Mouse (Mus musculus): ENCODE measurements around the gene Fgfr2.

Gene Fgfr2

DNA sequence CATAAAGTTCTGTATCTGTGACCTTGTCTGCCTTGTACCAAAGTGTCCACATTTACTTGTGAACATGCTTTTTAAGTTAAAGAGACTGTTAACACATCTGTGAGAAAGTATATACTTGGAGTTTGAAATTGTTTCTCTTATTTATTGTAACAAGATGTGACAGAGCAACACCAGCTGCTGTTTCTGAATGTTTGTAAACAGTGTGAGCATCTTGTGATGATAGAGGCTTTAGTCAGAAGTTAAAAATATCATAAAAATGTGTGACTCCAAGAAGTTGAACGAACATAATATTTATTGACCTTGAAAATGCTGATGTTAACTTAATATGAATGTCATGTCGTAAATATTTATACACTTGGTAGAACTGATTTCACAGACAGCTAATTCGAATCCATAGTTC is 172.5 kb downstream of the Fgfr2 start:
- DNase-seq (ENCODE audit: low read depth in 1 of 2, low spot score in 2 of 2) = no peak

DNA sequence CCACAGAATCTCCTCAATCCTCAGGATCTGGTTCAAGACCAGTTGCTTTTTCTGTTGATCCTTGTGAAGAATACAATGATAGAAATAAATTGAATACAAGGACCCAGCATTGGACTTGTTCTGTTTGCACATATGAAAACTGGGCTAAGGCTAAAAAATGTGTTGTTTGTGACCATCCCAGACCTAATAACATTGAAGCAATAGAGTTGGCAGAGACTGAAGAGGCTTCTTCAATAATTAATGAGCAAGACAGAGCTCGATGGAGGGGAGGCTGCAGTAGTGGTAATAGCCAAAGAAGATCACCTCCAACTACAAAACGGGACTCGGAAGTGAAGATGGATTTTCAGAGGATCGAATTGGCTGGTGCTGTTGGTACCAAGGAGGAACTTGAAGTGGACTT is 173.2 kb downstream of the Fgfr2 start:
- no peak for DNase-seq (ENCODE audit: low read depth in 1 of 2, low spot score in 2 of 2)

DNA sequence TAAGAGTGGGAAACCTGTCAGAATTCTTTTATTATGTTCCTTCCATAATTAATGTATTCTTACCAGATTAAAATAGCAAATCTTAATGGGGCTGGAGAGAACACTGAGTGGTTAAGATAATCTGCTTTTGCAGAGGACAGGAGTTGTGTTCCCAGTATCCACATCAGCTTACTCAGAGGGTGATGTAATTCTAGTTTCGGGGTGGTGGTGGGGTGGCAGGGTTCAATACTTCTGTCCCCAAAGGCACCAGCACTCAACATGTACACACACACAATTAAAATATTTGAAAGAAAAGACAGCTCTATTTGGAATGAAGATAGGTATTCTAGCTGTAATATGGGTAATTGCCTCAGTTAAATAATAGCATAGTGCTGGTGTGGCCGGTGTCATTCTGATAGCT is 182.6 kb downstream of the Fgfr2 start:
- DNase-seq (ENCODE audit: low read depth in 1 of 2, low spot score in 2 of 2) = no peak

DNA sequence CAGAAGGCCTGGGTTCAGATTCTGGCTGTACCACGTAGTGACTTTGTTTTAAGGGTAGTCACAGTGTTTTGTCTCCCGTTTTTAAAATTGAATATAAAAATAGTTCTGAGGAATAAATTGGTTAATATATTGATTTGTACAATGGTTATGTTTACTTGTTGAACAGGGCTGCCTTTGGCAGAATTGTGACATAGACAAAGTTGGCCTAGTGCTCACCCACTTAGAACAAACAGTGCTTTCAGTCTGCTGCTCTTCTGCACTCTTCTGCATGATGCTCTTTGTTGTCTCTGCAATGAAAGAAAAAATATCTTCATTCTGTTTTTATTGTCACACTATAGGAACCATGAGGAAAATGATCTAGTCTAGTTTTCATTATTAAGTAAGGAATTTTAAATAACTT is 184.0 kb downstream of the Fgfr2 start:
- no peak for DNase-seq (ENCODE audit: low read depth in 1 of 2, low spot score in 2 of 2)

DNA sequence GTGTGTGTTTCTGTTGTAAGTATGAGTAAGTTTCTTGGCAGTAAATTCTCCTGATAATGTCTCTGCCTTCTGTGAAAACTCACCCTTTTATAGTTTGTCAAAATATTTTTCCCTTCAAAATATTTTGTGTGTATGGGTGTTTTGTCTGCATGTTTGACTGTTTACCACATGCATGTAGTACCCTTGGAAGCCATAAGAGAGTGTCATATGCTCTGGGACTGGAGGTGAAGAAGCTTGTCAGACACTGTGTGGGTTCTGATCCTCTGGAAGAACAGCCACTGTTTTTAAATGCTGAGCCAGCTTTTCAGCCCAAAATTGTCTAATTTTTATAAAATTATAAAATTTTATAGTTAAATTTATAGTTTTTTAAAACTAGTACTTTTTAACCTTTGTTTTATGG is 188.4 kb downstream of the Fgfr2 start:
- DNase-seq (ENCODE audit: low read depth in 1 of 2, low spot score in 2 of 2) = no peak

DNA sequence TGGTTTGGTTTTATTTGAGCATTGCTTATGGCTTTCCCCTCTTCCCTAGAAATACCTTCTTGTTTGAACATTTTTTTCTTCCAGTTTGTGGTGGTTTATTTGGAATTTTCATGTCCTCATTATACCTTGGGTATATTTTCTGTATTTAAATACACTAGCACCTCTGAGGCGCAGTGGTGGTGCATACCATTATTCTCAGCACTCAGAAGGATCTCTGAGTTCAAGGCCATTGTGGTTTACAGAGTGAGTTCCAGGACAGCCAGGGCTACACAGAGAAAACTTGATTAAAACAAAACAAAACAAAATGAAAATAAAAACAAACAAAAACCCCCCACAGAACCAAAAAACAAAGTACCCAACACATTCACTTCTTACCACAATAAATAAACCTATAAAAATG is 189.8 kb downstream of the Fgfr2 start:
- DNase-seq (ENCODE audit: low read depth in 1 of 2, low spot score in 2 of 2) = no peak

DNA sequence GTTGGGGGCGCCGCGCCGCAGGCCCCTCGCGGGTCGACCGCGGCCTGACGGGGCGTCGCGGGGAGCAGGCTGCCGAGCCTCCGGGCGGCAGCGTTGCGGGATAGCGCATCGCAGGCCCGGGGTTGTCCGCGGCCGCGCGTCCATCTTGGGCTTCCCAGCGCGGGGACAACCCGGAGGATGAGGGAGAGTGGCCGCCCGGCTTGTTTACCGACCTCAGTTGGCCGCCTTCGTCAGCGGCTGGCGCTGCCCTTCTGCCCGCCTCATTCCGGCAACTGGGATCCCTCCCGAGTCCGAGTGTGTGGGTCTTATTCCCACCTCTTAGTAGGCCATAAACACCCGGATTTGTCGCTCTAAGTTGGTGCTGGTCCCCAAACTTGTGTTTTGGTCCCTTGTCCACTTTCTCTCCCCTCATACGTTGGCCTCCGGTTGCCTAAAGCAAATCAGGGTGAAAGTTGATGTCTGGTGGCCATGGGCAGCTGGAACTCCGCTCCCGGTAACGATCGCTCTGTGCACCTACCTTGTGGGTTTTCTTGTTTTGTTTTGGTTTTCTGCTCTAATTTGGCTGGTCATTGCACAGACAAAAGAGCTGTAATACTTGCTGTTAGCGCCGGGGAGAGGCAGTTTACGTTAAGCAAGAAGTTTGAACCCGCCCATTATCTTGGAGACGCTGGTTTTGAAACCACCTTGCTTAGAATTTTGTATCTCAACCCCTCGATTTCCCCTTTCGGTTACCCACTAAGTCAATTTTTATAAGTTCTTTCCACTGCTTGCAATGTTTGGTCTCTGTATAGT is 191.4 kb downstream of the Fgfr2 start:
- DNase-seq (ENCODE audit: low read depth in 1 of 2, low spot score in 2 of 2) = peak; percentile 4 to 30

DNA sequence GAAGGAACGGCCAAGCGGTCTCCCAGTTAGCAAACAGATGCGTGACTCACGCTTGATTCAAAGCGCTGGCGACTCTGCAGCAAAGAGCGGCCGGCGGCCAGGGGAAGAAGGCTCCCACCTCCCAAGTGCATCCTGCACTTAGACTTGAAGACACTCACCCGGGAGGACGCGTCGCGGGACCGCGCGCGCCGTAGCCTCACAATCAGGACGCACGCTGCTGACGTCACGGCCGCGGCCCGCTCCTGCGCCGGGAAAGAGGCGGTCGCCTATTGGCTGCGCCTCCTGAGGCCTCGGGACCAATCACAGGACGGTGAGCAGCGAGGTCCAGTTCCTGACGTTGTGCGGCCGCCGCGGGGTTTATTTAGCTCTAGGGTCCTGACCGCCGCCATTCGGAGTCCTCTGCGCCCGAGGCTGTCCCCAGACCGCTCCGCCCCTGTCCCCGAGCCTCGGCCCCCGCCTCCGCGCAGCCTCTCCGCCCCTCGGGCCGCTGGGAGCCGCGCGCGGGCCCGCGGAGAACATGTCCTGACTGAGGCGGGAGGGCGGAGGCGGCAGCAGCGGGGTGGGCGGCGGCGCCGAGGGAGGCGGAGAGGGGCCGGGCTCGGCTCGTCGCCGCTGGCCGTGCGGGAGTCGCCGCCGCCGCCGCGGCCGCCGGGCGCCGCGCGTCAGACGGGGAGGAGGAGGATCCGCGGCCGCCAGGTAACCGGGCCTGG is 192.1 kb downstream of the Fgfr2 start, which contains the start of gene Zranb1:
Zranb1 (plus strand) TSS at position 293 of the 710 bp plus-strand sequence.
- peak; percentile 94 to 96 for DNase-seq (ENCODE audit: low read depth in 1 of 2, low spot score in 2 of 2)

DNA sequence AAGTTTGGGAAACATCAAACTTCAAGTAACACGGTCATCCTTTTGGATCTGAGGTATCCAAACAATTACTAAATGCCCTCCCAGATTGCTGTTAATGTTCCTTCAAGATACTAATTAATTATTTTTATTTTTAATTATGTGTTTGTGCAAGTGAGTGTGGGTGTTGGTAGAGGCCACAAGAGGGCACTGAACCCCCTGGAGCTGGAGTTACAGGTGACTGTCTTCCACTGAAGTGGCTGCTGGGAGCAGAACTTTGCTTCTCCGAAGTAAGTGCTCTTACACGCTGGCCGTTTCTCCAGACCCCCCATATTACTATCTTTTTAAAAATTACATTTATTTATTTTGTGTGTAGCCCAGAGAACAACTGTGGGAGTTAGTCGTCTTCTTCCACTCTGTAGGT is 193.1 kb downstream of the Fgfr2 start:
- DNase-seq (ENCODE audit: low read depth in 1 of 2, low spot score in 2 of 2) = no peak

DNA sequence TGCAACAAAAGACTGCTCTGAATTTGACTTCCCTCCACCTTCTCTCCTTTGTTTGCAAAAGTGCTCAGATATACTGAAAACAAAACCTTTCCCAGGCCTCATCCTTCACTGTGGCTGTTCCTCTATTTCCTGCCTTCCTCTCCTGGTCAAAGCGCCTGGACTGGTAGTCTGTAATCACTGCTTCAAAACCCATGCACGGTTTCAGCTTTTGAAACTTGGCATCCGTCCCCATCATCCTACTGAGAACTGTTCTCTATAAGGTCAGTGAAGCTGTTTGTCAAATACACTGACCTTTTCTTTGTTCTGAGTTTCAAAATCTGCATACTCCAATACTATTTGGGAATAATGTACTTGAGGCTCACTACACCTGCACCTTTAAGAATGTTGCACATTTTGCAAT is 195.9 kb downstream of the Fgfr2 start:
- no peak for DNase-seq (ENCODE audit: low read depth in 1 of 2, low spot score in 2 of 2)

DNA sequence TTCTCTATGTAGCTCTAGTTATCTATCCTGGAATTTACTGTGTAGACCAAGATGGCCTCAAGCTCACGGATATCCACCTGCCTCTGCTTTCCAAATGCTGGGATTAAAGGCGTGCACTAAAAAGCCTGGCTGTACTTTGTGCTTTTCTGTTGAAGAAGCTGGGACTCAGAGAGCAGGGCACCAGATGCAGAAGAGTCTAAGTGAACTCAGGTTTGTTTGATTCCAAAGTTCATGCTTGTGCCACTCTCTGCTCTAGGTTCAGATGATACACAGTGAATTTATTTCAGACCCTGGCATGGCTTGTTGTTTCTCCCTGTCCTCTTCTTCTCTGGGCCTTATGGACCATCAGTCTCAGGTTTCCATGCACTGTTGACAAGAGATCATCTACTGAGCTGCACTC is 197.9 kb downstream of the Fgfr2 start:
- no peak for DNase-seq (ENCODE audit: low read depth in 1 of 2, low spot score in 2 of 2)

DNA sequence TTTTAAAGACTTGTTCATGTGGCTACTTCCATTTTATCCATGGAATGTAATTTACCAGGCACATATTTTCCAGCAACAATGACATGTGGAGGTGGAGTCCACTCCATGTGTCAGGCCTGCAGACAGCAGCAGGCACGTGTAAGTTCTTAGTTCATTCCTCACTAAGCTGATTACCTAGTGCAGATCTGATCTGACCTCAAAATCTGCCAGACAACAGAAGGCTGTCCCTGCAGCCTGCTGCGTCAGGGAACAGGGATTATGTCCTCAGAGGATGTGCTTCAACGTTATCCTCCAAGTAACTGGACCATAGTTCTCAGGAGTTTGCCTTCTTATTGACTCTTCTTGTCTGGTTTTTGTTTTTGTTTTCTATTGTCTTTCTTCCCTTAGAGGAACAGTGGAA is 201.2 kb downstream of the Fgfr2 start:
- no peak for DNase-seq (ENCODE audit: low read depth in 1 of 2, low spot score in 2 of 2)

DNA sequence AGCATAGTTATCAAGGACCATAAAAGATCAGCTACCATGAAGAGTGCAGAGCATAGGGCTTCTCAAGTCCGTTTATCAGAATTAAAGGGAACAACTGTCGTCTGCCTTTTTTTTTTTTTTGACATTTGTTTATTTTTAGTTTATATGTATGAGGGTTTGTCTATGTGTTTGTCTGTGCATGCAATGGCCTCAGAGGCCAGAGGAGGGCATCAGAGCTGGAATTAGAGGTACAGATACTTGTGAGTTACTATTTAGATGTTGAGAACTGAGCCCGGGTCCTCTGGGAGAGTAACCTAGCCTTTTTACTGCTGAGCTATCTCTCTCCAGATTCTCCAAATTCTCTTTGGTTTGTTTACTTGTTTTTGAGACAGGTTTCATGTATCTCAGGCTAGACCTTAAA is 219.4 kb downstream of the Fgfr2 start:
- DNase-seq (ENCODE audit: low read depth in 1 of 2, low spot score in 2 of 2) = no peak

DNA sequence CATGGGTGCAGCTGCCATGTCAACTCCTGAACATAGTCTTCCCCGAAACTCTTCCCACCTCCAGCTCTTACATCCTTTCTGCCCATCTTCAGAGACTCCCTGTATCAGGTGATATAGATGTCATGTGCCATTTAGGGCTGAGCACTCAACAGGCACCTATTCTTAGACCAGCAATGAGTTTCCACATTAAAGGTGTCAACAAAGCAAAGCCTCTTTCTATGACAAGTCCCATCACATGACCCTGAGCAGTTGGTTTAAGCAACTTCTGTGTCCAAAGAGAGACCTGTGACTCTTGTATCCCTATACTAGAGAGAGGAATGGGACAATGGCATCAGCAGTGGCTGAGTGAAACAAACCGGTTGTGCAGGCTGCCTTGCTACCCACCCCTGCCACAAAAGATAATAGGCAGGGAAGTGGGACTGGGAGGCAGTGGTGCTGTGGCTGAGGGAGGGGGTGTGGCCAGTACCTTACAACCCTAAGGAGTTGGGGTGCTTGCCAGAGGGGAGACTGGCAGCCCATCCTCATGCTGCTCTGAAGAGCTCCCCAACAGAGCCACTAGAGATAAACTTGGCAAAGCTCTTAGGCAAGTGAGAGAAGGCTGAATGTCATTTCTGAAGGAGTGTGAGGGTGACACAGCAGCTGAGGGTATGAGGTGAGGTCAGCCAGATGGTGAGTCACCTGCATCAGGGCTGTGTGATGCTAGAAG is 222.2 kb downstream of the Fgfr2 start:
- DNase-seq (ENCODE audit: low read depth in 1 of 2, low spot score in 2 of 2) = no peak

DNA sequence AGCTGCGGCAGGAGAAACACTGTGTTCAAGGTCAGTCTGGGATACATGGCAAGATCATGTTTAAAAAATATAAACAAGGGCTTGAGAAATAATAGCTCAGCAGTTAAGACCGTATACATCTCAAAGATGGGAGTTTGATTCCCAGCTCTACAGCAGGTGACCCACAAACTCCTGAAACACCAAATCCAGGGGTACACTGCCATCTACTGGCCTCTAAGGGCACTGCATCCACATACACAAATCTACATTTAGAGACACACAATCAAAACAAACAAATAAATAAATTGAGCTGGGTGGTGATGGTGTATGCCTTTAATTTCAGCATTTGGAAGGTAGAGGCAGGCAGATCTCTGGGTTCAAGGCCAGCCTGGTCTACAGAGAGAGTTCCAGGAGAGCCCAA is 224.9 kb downstream of the Fgfr2 start:
- DNase-seq (ENCODE audit: low read depth in 1 of 2, low spot score in 2 of 2) = peak in 1 of 2 experiments; percentile 5

DNA sequence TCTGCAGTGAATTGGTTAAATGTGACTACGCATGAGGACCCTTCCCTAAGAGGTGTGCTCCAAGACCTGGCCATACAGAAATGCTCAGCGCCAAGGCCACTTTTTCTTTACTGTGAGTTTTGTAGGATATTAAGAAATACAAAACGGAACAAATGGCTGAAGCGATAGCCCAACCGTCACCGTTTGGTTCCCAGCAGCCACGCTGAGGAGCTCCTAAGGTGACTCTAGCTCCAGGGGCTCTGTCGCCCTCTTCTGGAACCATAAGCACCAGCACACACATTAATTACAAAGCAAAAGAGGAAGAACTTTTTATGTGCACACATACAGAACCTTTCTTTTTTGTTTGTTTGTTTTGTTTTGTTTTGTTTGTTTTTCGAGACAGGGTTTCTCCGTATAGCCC is 225.9 kb downstream of the Fgfr2 start:
- DNase-seq (ENCODE audit: low read depth in 1 of 2, low spot score in 2 of 2) = no peak

DNA sequence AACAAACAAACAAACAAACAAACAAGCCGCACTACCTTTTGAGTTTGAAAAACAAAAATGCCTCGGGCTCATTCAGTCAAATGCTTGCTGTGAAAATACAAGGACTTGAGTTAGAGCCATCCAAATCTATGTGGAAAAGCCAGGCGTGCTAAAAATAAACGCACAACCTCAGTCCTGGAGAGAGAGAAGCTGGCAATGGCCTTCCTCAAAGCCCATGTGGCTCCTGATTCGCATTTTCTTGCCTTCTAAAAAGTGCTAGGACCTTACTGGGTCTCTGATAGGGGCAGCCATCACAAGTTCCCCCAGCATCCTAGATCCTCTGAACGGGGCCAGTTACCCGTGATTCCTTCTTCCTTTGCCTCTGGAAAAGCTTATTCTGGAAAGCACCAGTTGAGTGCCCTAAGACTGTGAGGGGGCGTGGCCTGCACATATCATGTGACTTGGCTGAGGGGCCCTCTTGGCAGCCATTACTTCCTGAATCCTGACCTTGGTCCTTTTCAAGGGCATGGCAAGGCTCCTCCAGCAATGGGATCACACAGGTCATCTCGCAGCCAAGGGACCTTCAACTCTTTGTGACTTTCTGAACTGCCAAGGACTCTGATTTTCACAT is 226.8 kb downstream of the Fgfr2 start:
- DNase-seq (ENCODE audit: low read depth in 1 of 2, low spot score in 2 of 2) = no peak

DNA sequence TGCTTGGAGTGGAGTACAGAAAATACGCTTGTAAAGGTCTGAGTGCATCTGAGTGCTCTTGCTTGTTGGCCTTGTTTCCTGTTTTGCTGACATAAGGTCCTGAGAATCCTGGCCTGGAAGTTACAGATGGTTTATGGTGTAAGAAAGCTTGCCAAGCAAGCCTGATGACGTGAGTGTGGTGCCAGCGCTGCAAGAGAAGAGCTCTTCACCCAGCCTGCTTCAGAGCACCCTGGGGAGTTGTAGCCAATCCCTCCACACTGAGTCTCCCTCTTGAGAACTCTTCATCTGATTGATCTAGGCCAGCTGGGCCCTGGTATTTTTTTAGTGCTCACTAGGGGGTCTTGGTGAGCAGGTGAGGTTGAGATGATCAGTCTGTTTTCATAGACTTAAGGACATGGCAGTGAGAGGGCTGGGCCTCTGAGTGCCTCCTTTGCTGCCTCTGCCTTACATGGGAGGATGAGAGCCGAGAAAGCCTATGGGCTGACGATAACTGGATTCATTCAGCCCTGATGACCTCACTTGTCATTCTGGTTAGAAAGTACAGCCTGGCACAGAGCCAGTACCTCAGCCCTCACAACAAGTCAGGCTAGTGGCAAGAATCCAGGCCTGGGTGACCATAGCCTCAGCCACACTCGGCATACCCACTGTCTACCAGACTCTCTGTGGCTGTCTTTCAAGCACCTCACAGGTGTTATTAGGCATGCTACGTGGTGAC is 228.2 kb downstream of the Fgfr2 start:
- no peak for DNase-seq (ENCODE audit: low read depth in 1 of 2, low spot score in 2 of 2)

DNA sequence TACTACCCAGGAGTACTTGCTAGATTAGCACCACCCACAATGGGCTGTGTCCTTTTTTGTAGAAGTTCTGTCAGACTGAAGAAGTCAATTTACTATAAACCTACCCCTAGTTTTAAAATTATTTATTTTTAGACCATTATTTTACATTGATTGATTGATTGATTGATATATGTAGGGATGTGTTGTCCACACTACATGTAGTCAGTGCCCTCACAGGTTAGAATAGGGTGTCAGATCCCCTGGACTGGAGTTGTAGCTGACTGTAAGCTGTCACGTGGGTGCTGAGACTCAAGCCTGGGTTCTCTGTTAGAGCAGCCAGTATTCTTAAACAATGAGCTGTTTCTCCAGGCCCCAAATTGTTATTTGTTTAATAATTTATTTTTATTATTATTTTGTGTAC is 229.8 kb downstream of the Fgfr2 start:
- no peak for DNase-seq (ENCODE audit: low read depth in 1 of 2, low spot score in 2 of 2)

DNA sequence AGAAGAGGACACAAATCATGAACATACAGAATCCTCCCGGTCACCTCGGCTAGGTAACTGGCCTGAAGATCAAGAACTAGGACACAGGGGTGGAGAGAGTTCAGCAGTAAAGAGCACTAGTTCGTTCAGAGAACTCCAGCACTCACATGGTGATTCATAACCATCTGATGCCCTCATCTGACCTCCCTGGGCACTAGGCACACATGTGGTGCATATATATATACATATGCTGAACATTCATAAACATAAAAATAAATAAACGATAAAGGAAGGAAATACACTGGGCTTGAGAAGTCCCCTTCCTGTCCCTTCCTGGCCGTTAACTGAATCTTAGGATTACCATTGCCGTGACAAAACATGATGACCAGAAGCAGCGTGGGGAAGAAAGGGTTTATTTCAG is 230.3 kb downstream of the Fgfr2 start:
- DNase-seq (ENCODE audit: low read depth in 1 of 2, low spot score in 2 of 2) = no peak

DNA sequence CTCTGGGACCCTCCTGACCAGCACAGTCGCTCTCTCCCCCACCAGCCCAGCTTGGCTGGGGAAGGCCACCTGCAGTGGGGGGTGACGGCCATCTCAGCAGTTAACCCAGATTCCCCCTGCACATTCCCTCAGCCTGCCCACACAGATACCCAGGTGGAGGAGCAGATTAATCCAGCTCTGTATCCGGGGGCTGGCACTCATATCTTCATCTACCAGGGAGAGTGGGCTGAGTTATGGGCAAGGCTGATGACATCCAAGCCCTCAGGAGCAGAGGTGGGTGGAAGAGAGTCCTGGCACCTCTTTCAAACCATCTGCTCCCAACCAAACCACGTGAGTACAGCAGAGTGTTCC is 230.9 kb downstream of the Fgfr2 start:
- DNase-seq (ENCODE audit: low read depth in 1 of 2, low spot score in 2 of 2) = no peak

All from monocyte, adult 2 months (primary cell).